Mouse (Mus musculus): ENCODE measurements around the gene Cstf1.
A peak's percentile ranks its signal among the peaks of the same experiment; 100 is the strongest.

Gene Cstf1

GRCm38 (mm10) chr2:172376999-172377515, 6.6 kb downstream of the Cstf1 start:
- DNase-seq (ENCODE audit: low read depth), result no peak

DNA sequence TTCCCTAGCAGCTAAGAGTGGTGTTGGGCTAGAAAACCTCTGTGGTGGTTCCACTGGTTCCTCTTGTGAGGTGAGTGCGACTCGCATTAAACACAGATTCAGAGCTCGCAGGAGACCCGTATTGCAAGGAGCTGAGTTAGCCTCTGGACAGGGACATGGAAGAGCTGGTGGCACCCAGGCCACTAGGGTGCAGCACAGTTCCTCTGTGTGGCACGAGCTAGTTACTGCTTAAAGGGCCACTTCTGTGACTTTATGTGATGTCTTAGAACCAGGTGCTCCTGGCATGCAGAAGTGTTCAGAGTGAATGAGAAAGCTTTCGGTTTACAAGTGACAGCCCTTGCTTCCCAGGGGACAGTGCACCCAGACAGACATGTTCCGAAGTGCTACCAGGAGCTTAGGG, 7.9 kb downstream of the Cstf1 start:
- peak; percentile 79 for DNase-seq (ENCODE audit: low read depth)

DNA sequence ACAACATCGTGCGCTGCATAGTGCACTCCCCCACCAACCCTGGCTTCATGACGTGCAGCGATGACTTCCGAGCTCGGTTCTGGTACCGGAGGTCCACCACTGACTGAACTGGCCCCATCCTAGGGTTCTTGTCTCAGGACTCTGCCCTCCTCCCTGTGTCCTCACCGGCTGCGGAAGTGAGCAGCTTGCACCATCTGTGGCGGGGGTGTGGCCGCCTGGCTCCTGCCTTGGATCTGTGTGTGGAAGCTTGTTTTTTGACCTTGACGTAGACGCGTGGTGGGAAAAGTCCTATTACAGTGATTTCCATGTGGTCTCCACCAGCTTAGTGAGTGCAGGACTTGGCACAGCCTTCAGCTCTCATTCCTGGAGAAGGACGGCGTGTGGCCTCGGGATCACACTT, 10.0 kb downstream of the Cstf1 start:
- DNase-seq (ENCODE audit: low read depth), result no peak

- DNase-seq (ENCODE audit: low read depth), result no peak
Observed at GRCm38 (mm10) chr2:172381341-172381740, 10.9 kb downstream of the Cstf1 start.

DNA sequence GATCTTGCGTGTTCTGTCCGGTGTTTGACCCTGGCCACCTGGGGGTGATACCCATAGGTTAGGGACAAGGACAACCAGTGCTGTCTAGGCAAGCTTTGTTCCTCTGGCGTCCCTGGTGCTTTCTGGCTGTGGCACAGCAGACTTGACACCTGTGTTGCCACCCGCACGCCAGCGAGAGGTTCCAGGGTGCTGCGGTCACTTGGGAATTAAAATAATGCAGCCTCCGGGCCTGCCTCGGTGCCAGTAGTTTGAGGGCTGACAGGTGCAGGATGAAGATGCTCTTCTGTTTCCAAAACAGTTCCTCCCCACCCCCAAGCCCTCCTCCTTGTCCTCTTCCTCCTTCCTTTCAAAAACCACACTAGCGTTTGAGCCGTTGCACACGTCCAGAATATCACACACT, 11.4 kb downstream of the Cstf1 start:
- DNase-seq (ENCODE audit: low read depth), result peak; percentile 53

DNA sequence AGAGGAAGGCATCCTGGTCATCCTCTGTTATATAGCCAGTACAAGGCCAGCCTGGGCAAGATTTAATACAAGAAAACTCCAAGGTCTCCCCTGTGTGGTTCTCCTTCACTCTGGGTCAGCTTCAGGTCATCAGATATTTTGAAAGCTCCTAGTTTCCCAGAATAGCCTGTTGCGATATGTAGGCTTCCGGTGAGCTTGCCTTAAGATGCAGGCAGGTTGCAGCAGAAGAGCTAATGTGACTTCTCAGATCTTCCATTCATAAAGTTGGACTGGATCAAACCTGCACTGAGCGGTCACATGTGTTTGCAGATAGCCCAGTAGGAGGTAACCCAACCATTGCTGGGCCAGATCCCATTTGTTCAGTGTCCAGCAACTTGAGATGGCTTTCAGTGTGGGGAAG, 14.2 kb downstream of the Cstf1 start:
- DNase-seq (ENCODE audit: low read depth), result no peak

- DNase-seq (ENCODE audit: low read depth), result no peak
Observed at GRCm38 (mm10) chr2:172390341-172390740, 19.9 kb downstream of the Cstf1 start.

- DNase-seq (ENCODE audit: low read depth), result peak; percentile 35
Observed at GRCm38 (mm10) chr2:172392041-172392521, 21.6 kb downstream of the Cstf1 start.

GRCm38 (mm10) chr2:172393391-172394051, 23.0 kb downstream of the Cstf1 start, which contains the start of gene Cass4:
TSS of gene Cass4 (plus strand) at chr2:172393794.
- DNase-seq (ENCODE audit: low read depth), result peak; percentile 74

DNA sequence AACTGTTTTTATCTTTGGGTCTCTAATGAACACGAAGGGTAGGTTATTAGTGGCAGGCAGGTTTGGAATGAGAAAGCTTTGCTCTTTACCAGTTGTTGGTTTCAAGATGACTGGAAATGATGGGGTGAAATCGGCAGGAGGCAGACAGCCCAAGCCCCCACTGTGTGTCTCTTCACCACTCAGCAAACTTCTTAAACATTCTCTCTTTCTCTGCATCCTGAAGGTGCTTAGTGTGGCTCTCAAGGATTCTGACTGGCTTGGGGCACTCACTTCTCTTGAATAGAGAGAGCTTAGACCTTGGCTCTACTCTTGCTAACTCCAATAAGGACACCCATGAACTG, 23.5 kb downstream of the Cstf1 start:
- no peak for DNase-seq (ENCODE audit: low read depth)

GRCm38 (mm10) chr2:172394671-172395070, 24.2 kb downstream of the Cstf1 start:
- DNase-seq (ENCODE audit: low read depth), result no peak

DNA sequence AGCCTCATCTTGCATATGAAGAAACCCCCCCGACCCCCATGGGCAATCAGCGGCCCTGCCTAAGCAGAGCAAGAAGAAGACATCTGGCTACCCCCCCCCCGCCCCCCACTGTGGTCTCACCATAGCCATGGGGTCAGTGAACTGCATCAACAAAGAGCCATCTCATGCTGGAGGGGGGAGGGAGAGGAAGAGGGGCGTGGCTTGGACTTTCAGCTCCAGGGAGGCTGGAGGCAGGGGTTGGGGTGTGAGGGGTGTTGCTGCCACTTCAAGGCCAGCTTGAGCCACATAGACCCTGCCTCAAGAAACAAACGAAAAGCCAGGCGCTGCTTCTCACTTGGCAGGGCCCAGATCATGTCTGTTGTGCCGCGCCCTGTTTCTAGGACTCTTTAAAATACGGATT, 25.5 kb downstream of the Cstf1 start:
- DNase-seq (ENCODE audit: low read depth), result no peak

DNA sequence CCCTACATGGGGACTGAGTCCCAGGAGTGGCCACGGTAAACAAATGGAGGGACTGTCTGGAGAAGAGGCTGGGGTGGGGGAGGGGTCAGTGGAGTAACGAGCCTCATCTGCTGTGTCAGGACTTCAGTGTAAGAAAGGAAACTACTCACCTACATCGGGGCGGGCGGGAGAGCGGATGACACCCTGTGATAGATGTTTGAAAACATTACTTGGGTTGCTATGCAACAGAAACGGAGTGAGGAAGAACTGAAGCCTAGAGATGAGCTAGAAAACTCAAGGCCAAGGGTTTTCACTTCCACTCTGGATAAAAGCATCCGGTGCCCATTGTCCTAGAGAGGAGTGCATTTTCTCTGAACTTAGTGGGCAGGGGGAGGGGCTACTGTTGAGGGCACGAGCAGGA, 29.4 kb downstream of the Cstf1 start:
- DNase-seq (ENCODE audit: low read depth), result peak; percentile 91

- DNase-seq (ENCODE audit: low read depth), result peak; percentile 73
Observed at GRCm38 (mm10) chr2:172401116-172401825, 30.8 kb downstream of the Cstf1 start.

- DNase-seq (ENCODE audit: low read depth), result no peak
Observed at GRCm38 (mm10) chr2:172404239-172404638, 33.8 kb downstream of the Cstf1 start.

DNA sequence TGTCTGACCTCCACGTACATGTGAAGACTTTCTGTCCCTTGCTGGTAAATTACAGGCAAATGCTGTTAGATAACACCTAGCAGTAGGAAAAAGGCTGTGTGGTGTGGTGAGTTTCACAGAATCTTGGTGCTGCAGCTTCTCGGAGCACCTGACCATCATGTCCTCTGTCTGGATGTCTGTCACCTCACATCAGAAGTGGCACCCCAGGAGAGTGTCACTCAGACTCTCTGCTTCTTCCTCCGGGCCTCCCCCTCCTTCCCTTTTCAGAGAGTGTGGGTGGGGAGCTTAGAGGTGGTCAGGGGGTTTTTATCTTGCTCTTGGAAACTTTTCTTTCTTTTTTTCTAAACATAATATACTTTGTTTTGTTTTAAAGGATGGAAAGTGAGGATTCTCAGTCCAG, 34.5 kb downstream of the Cstf1 start:
- no peak for DNase-seq (ENCODE audit: low read depth)

GRCm38 (mm10) chr2:172406173-172406572, 35.7 kb downstream of the Cstf1 start:
- no peak for DNase-seq (ENCODE audit: low read depth)

GRCm38 (mm10) chr2:172407499-172407898, 37.0 kb downstream of the Cstf1 start:
- no peak for DNase-seq (ENCODE audit: low read depth)

GRCm38 (mm10) chr2:172410686-172411085, 40.2 kb downstream of the Cstf1 start:
- no peak for DNase-seq (ENCODE audit: low read depth)

GRCm38 (mm10) chr2:172411091-172411490, 40.6 kb downstream of the Cstf1 start:
- no peak for DNase-seq (ENCODE audit: low read depth)

- no peak for DNase-seq (ENCODE audit: low read depth)
Observed at GRCm38 (mm10) chr2:172412454-172412853, 42.0 kb downstream of the Cstf1 start.

GRCm38 (mm10) chr2:172413273-172413672, 42.8 kb downstream of the Cstf1 start:
- no peak for DNase-seq (ENCODE audit: low read depth)

DNA sequence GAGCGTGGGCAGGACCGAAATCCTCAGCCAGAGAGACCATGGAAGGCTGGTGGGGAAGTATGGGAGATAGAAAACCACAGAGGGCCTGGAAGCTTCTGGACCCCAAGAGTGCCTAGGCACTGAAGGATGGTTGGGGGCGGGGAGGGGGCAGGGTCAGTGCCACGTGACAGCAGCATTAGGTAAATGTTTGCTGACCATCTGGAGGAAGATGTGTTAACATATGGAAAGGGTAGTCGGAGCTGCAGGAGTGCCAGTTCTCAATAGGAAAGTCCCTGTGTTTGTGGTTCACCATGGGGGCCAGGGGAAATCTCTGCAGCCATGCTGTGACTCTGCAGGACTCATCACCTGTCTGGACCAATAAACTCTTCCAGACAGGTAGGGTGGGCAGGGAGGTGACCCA, 43.4 kb downstream of the Cstf1 start:
- no peak for DNase-seq (ENCODE audit: low read depth)
